Mouse (Mus musculus): Measurements from ENCODE around the gene Acaca.

DNA sequence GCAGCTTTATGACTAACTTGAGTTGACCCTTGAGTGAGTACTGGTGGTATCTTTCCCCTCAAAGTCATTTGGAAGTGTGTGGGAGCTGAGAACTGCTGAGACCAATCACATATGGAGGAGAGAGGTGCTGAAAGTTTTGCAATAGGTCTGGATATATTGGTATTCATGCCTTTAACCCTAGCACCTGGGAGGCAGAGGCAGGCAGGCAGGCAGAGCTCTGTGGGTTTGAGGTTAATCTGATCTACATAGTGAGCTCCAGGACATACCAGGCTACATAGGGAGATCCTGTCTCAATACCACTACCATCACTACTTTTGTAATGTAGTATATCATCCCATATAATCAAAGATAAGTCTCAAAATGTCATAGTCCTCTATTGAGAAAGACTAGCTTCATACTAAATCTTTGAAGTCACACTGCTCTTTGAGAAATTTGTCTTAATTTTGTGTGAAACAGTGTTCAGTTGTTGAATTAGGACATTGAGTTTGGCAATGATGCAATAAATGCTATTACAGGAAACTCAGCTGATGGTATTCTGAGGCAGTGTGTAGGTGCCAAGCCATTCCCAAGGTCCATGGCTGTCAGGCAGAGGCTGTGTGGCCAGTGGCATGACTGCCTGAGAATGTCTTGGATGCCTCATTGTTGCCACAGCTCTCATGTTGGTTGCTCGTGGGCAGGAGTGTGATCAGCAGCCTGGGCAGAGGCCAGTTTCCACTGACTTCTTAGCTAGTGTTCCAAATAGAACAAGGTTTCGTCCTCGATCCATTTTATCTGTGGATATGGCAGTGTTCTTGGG lies 68.3 kb downstream of the Acaca start:
- TF ChIP-seq TAL1 (IDR thresholded peaks at IDR 0.05; ENCODE audit: low read length) (no peak), GATA1 (IDR thresholded peaks at IDR 0.05; ENCODE audit: low read length) (no peak)

All from erythroblast, embryonic 14.5 days (primary cell).